Mouse (Mus musculus): ENCODE results near the gene Sh3d19.

DNA sequence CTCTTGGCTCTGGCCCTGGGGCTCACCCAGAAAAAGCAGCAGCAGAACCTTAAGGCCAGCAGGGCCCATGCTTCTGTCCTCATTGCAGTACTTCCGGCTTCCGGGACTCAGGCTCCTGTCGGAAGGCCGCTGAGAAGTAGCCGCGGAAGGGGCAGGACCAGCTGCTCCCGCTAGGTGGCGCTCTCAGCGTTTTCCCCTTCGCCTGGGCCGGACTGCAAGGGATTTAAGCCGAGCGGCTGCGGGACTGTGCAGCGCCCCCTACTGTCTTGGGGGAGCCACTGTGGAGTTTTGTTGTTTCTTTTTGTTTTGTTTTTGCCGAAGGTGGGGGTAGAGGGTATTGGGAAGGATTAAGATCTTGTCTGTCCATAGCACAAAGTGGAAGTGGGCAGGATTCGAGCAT lies 31.5 kb downstream of the Sh3d19 start, which contains the start of gene Prss48:
- no peak for TF ChIP-seq POLR2A (IDR thresholded peaks at IDR 0.05; ENCODE audit: borderline replicate concordance, extremely low read depth, low read depth, low read length)
- TF ChIP-seq CTCF (IDR thresholded peaks at IDR 0.05; ENCODE audit: insufficient read depth, low read length) = no peak

All from lung, adult 2 months (tissue).